Mouse (Mus musculus): ENCODE data around the gene Plppr3. TPM values are rescaled to one million over a fixed set of nuclear protein-coding genes. Genes with fewer than 3 reads are reported as not detected.

Gene Plppr3
- polyA plus RNA-seq, 1 experiment from 2014 or later, result 417 TPM

GRCm38 (mm10) chr10:79862049-79862788, 12.2 kb downstream of the Plppr3 start:
- peaks cover 43% of the 10 kb centered on the region for H3K4me1 ChIP-seq (replicated peaks)
- no peak overlapping the region for H3K4me2 ChIP-seq
- no peak overlapping the region for H3K9ac ChIP-seq
- H3K4me3 ChIP-seq, result no peak overlapping the region
- H3K36me3 ChIP-seq, result peaks cover 75% of the 10 kb centered on the region
- H3K27me3 ChIP-seq, result no peaks in the 10 kb centered on the region
- H3K27ac ChIP-seq (replicated peaks), result peak overlapping the region; percentile 19; the same call in 1 of the 2 replicates
- H3K9me3 ChIP-seq, result no peaks in the 10 kb centered on the region
- WGBS, result 75% methylated on average over 23 of the region's 23 CpGs
- no peak for ATAC-seq (ENCODE audit: low FRiP score, low read depth)

DNA sequence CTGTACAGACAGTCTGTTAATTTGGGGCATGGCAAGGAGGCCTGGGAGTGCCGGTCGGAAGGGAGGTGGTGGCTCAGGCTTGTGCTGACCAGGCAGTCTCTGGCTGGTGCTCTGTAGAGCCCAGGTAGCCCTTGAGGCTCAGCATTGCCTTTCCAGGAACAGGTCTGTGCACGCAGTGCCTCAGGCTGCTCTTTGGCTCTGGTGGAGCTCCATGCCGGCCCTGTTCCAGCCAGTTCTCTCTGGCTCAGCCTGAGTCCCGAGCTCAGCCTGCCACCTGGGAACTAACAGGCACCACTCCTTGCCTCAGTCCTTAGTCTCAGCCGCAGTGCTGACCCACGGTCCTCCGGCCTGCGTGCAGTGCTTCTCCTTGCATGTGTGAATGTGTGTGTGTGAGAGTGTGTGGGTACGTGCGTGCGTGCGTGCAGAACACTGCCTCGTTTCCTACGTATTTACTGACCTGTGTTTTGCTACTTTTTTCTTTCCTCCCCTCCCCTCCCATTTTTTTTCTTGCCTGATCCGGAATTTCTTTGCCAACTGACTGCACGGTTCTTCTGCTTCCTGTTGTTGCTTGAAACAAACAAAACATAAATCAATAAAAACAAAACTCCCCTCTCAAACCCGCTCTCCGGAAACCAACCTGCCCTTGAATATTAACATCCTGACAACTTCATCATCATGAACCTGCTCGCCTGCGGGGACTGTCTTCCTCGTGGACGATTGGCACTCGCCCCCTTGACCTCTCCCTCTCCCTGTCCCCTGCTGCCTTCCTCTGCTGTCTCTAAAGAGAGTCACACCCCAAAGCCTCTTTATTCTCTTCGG, 13.0 kb downstream of the Plppr3 start:
- Histone ChIP-seq H3K4me2 (no peak overlapping the region), H3K36me3 (peaks cover 67% of the 10 kb centered on the region), H3K27me3 (no peaks in the 10 kb centered on the region), H3K27ac (replicated peaks) (no peak overlapping the region), H3K4me1 (replicated peaks) (peaks cover 49% of the 10 kb centered on the region), H3K4me3 (no peak overlapping the region), H3K9ac (no peak overlapping the region), H3K9me3 (no peaks in the 10 kb centered on the region)
- ATAC-seq (ENCODE audit: low FRiP score, low read depth), result no peak
- WGBS, result 76% methylated on average over 25 of the region's 25 CpGs

DNA sequence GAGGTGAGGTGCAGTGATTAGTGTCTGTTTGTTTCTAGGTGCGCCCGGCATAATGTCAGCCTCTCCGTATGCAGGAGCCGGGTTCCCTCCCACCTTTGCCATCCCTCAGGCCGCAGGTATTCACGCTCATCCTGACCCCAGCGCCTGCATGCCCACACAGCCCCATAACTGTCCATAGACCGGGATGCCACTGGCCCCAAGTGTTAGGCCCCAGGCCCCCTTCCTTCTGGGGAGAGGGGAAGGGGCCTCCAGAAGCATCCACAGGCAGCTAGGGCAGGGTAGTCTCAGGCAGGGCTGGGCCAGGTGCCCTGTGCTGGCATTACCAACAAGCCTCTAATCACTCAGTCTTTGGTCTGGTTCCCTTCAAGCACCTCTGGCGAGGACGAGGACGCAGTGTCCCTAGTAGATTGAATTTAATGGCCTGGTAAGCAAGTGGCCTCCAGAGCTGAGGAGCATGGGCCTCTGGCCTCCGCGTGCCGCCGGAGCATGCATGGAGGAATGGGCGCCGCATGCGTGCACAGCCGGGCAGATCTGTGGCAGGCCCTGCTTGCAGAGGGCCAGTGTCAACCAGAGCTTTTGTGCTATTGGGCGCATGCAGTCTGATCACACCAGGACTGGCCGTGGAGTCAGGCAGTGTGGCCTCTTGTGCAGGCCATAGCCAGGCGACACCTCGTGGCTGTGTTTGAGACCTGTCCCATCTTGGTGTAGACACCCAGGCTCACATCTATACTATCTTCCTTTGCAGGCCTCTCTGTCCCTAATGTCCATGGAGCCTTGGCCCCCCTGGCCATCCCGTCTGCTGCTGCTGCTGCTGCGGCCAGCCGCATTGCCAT, 14.1 kb downstream of the Plppr3 start:
- peaks cover 53% of the 10 kb centered on the region for H3K4me1 ChIP-seq (replicated peaks)

GRCm38 (mm10) chr10:79859116-79859515, 15.3 kb downstream of the Plppr3 start:
- 82% methylated on average over 11 of the region's 11 CpGs for WGBS
- Histone ChIP-seq H3K27me3 (no peaks in the 10 kb centered on the region), H3K36me3 (peaks cover 47% of the 10 kb centered on the region), H3K9me3 (no peaks in the 10 kb centered on the region), H3K4me2 (no peak overlapping the region), H3K4me3 (no peak overlapping the region), H3K27ac (replicated peaks) (no peak overlapping the region), H3K4me1 (replicated peaks) (peaks cover 45% of the 10 kb centered on the region), H3K9ac (no peak overlapping the region)
- no peak for ATAC-seq (ENCODE audit: low FRiP score, low read depth)

More for the DNA sequence above, 14.1 kb downstream of the Plppr3 start:
- 91% methylated on average over 26 of the region's 26 CpGs for WGBS
- no peak for ATAC-seq (ENCODE audit: low FRiP score, low read depth)
- H3K4me3 ChIP-seq, result no peak overlapping the region
- H3K4me2 ChIP-seq, result no peak overlapping the region
- H3K9me3 ChIP-seq, result no peaks in the 10 kb centered on the region
- no peaks in the 10 kb centered on the region for H3K27me3 ChIP-seq
- no peak overlapping the region for H3K9ac ChIP-seq
- H3K27ac ChIP-seq (replicated peaks), result no peak overlapping the region
- H3K36me3 ChIP-seq, result peaks cover 56% of the 10 kb centered on the region

- Histone ChIP-seq H3K4me1 (replicated peaks) (peaks cover 47% of the 10 kb centered on the region), H3K9me3 (no peaks in the 10 kb centered on the region), H3K27me3 (no peaks in the 10 kb centered on the region), H3K4me2 (peak overlapping the region; percentile 90), H3K4me3 (peak overlapping the region; percentile 82; the same call in 1 of the 2 replicates), H3K9ac (no peak overlapping the region), H3K27ac (replicated peaks) (0 out of 2 replicates have a peak overlapping the region, but pooled peaks have one; percentile 65), H3K36me3 (peaks cover 45% of the 10 kb centered on the region)
- 39% methylated on average over 17 of the region's 17 CpGs for WGBS
- no peak for ATAC-seq (ENCODE audit: low FRiP score, low read depth)
Measured at GRCm38 (mm10) chr10:79858416-79859074, 15.9 kb downstream of the Plppr3 start.

DNA sequence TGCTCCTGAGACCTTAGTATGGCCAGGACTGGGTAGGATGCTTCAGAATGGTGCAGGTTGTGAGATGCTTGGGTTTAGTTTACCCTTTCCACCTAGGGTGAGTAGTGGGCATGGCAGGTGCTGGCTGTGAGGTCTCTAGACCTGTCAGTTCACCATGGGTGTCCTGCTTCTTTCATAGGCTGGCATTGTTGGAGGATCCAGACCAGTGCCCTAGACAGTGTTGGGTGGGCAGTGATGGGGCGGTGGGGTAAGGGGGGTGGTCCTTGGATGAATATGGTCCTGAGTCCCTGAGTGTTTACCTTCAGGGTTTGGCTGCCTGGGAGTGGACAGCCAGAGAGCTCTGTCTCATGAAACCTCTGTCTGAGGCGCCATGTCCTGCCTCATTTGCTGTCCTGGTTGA, 16.5 kb downstream of the Plppr3 start:
- H3K9me3 ChIP-seq, result no peaks in the 10 kb centered on the region
- 54% methylated on average over 2 of the region's 2 CpGs for WGBS
- peaks cover 54% of the 10 kb centered on the region for H3K4me1 ChIP-seq (replicated peaks)
- peaks cover 39% of the 10 kb centered on the region for H3K36me3 ChIP-seq
- H3K4me3 ChIP-seq, result peak overlapping the region; percentile 82
- no peak for ATAC-seq (ENCODE audit: low FRiP score, low read depth)
- H3K27me3 ChIP-seq, result no peaks in the 10 kb centered on the region
- peak overlapping the region; percentile 90 for H3K4me2 ChIP-seq
- H3K27ac ChIP-seq (replicated peaks), result peak overlapping the region; percentile 65
- 0 out of 2 replicates have a peak overlapping the region, but pooled peaks have one; percentile 2 for H3K9ac ChIP-seq

- WGBS, result 21% methylated on average over 4 of the region's 4 CpGs
- H3K4me1 ChIP-seq (replicated peaks), result peaks cover 58% of the 10 kb centered on the region
- no peaks in the 10 kb centered on the region for H3K27me3 ChIP-seq
- peak overlapping the region; percentile 90 for H3K4me2 ChIP-seq
- peaks cover 35% of the 10 kb centered on the region for H3K36me3 ChIP-seq
- H3K9ac ChIP-seq, result peak overlapping the region; percentile 92; the same call in 1 of the 2 replicates
- no peak for ATAC-seq (ENCODE audit: low FRiP score, low read depth)
- H3K4me3 ChIP-seq, result peak overlapping the region; percentile 82
- H3K9me3 ChIP-seq, result no peaks in the 10 kb centered on the region
- H3K27ac ChIP-seq (replicated peaks), result peak overlapping the region; percentile 99
Measured at GRCm38 (mm10) chr10:79857452-79857811, 17.0 kb downstream of the Plppr3 start.

DNA sequence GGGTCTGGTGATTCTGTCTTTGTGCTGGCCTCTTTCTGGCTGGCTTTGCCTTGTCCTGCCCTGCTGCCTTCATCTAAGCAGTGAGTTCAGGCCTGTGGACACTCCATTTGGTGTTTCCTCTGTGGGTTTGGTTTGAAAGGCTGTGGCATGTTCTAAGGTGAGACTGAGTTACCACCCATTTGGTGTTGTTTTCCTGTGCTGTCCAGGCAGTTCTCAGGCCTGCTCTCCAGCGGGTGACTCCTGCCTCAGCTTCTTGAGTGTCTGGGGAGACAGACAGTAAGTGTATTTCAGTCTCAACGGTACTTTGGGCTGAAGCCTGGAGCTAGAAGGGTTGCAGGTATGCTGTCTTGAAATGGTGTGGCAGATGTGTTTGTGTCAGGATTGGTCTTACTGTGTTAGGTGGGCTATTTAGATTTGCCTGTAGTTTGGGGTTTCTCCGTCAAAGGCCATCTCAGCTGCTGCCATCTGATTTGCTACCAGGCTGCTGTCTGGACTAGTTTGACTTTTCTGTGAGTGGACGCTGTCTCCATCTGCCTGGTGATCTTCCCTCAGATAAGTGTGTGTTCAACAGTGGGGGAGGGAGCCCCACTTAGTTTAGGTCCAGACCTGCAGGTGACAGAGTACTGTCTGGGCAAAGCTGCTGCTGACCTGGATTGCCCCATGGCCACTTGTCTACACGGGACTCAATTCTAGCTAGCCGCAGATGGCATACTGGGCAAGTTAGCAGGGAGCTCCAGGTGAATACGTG, 17.6 kb downstream of the Plppr3 start:
- WGBS, result 46% methylated on average over 7 of the region's 7 CpGs
- Histone ChIP-seq H3K4me3 (peak overlapping the region; percentile 82), H3K27me3 (no peaks in the 10 kb centered on the region), H3K9me3 (no peaks in the 10 kb centered on the region), H3K4me2 (peak overlapping the region; percentile 90), H3K9ac (peak overlapping the region; percentile 92; the same call in 1 of the 2 replicates), H3K27ac (replicated peaks) (peak overlapping the region; percentile 99), H3K36me3 (peaks cover 29% of the 10 kb centered on the region), H3K4me1 (replicated peaks) (peaks cover 64% of the 10 kb centered on the region)
- ATAC-seq (ENCODE audit: low FRiP score, low read depth), result no peak

GRCm38 (mm10) chr10:79856280-79856679, 18.2 kb downstream of the Plppr3 start:
- WGBS, result 39% methylated on average over 6 of the region's 6 CpGs
- peak overlapping the region; percentile 99 for H3K27ac ChIP-seq (replicated peaks)

GRCm38 (mm10) chr10:79855558-79856184, 18.8 kb downstream of the Plppr3 start:
- H3K27me3 ChIP-seq, result no peaks in the 10 kb centered on the region
- H3K9me3 ChIP-seq, result no peaks in the 10 kb centered on the region
- no peak for ATAC-seq (ENCODE audit: low FRiP score, low read depth)
- H3K4me2 ChIP-seq, result peak overlapping the region; percentile 90
- H3K36me3 ChIP-seq, result peaks cover 18% of the 10 kb centered on the region
- 4% methylated on average over 10 of the region's 10 CpGs for WGBS
- H3K4me1 ChIP-seq (replicated peaks), result peaks cover 75% of the 10 kb centered on the region
- peak overlapping the region; percentile 92 for H3K9ac ChIP-seq
- H3K4me3 ChIP-seq, result peak overlapping the region; percentile 82
- H3K27ac ChIP-seq (replicated peaks), result peak overlapping the region; percentile 99

More at GRCm38 (mm10) chr10:79856280-79856679, 18.2 kb downstream of the Plppr3 start:
- no peaks in the 10 kb centered on the region for H3K9me3 ChIP-seq
- peak overlapping the region; percentile 92 for H3K9ac ChIP-seq
- peaks cover 24% of the 10 kb centered on the region for H3K36me3 ChIP-seq
- H3K4me1 ChIP-seq (replicated peaks), result peaks cover 70% of the 10 kb centered on the region
- no peak for ATAC-seq (ENCODE audit: low FRiP score, low read depth)
- peak overlapping the region; percentile 90 for H3K4me2 ChIP-seq
- peak overlapping the region; percentile 82 for H3K4me3 ChIP-seq
- H3K27me3 ChIP-seq, result no peaks in the 10 kb centered on the region
